Mouse (Mus musculus): ENCODE measurements at regions not wholly inside any gene's neighbourhood (a gene's known extent, or its start where the extent isn't known, plus 50 kb on each side); places are given as distances from the start of the nearest gene placed in this dataset.

DNA sequence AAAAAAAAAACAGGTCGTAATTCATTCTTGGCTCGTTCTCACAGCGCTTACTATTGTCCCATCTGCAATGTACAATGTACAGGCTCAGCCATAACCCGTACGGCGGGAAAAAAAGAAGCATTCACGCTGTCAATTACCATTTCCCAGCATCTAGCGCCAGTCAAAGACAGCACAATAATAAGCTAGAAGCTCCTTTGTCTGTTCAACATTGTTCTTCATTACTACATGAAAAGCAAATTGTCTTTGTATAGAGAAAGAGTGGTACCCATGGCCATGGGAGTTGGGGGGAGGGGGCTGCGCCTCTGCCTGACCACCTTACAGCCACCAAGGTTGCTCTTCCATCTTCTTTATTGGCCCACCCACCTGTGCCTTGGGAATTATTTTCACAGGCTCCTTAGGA is 99.7 kb upstream of the Id4 start:
- TF ChIP-seq POLR2A (IDR thresholded peaks at IDR 0.05; ENCODE audit: insufficient read depth, low read length) (no peak), CTCF (IDR thresholded peaks at IDR 0.05; ENCODE audit: low read depth, low read length) (no peak), EP300 (IDR thresholded peaks at IDR 0.05; ENCODE audit: insufficient read depth, low read depth, low read length) (no peak)
